Mouse (Mus musculus) lung, postnatal 0 days (tissue): ENCODE data around the gene Il24.

Experiments
- CTCF ChIP-seq: IDR thresholded peaks from 2 replicates; pipeline ENCODE4 v1.5.1; 2016; ENCODE audit warnings: antibody characterized with exemption, mild to moderate bottlenecking
- EP300 ChIP-seq: IDR thresholded peaks from 2 replicates; pipeline ENCODE4 v1.6.1; 2016; ENCODE audit warnings: antibody characterized with exemption, mild to moderate bottlenecking, control low read depth

DNA sequence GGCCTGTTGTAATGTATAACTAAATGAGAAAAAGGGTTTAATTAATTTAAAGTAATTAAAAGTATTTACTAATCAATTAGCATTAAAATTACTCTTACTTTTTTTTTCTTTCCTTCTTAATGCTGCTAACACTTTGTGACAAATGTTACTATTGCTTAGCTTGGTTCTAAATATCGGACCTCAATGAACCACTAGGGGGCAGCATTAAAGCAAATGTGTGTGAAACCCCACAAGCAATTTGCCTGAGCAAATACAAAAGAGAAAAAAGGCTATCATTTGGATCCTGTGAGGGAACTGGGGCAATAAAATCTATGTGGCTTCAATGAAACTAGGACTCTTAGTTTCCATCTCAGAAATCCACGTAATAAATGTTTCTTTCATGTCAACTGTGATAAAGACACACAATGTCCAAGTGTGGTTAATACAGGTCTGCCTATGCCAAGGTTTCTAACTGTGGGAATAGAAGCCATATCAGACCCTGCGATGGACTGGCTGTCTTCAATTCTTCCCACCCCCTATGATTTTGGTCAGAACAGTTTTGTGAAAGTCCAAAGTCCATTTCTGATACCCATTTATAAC lies 10.2 kb downstream of the Il24 start:
- TF ChIP-seq CTCF (peak; percentile 81), EP300 (no peak)
